Mouse (Mus musculus): ENCODE measurements at regions not wholly inside any gene's neighbourhood (a gene's known extent, or its start where the extent isn't known, plus 50 kb on each side); places are given as distances from the start of the nearest gene placed in this dataset.
"Not testable (repeated sequence)": the region's sequence is repeated elsewhere in the genome, so short reads cannot be mapped to it uniquely, and the experiment has no call there.

- Histone ChIP-seq H3K36me3 (replicated peaks) (no peaks in the 10 kb centered on the region), H3K9me3 (replicated peaks) (peaks cover 41% of the 10 kb centered on the region), H3K4me3 (ENCODE audit: low read depth, low read length) (no peak overlapping the region), H3K4me1 (ENCODE audit: insufficient read depth, low read depth, low read length) (no peaks in the 10 kb centered on the region), H3K27me3 (ENCODE audit: insufficient read depth, low read length) (no peaks in the 10 kb centered on the region)
- DNase-seq (ENCODE audit: low spot score) (no peak), ATAC-seq (ENCODE audit: extremely low read depth, insufficient number of reproducible peaks, low FRiP score, poor library complexity, severe bottlenecking) (no peak)
- TF ChIP-seq TAL1 (conservative IDR thresholded peaks at IDR 0.05; ENCODE audit: low read depth, low read length) = no peak
Observed at GRCm38 (mm10) chr12:117365876-117366275, 150.4 kb upstream of the Rapgef5 start.

GRCm38 (mm10) chr12:117378297-117378887 lies 137.9 kb upstream of the Rapgef5 start:
- no peak for DNase-seq (ENCODE audit: low spot score)
- Histone ChIP-seq H3K4me3 (ENCODE audit: low read depth, low read length) (no peak overlapping the region), H3K9me3 (replicated peaks) (peaks cover 21% of the 10 kb centered on the region), H3K4me1 (ENCODE audit: insufficient read depth, low read depth, low read length) (no peaks in the 10 kb centered on the region), H3K36me3 (replicated peaks) (no peaks in the 10 kb centered on the region), H3K27me3 (ENCODE audit: insufficient read depth, low read length) (no peaks in the 10 kb centered on the region)
- TF ChIP-seq POLR2AphosphoS5 (IDR thresholded peaks at IDR 0.05; ENCODE audit: insufficient replicate concordance, low read depth, low read length) (no peak), CTCF (IDR thresholded peaks at IDR 0.05; ENCODE audit: low read depth, low read length) (no peak), GATA1 (IDR thresholded peaks at IDR 0.05; ENCODE audit: borderline replicate concordance, low read length) (no peak), TAL1 (conservative IDR thresholded peaks at IDR 0.05; ENCODE audit: low read depth, low read length) (no peak), GATA2 (IDR thresholded peaks at IDR 0.05; ENCODE audit: borderline replicate concordance, low read depth, low read length) (no peak)
- ATAC-seq (ENCODE audit: extremely low read depth, insufficient number of reproducible peaks, low FRiP score, poor library complexity, severe bottlenecking) = no peak

GRCm38 (mm10) chr12:117379103-117379850 lies 137.0 kb upstream of the Rapgef5 start:
- Histone ChIP-seq H3K4me1 (ENCODE audit: insufficient read depth, low read depth, low read length) (no peaks in the 10 kb centered on the region), H3K9me3 (replicated peaks) (peaks cover 21% of the 10 kb centered on the region), H3K27me3 (ENCODE audit: insufficient read depth, low read length) (no peaks in the 10 kb centered on the region), H3K36me3 (replicated peaks) (no peaks in the 10 kb centered on the region), H3K4me3 (ENCODE audit: low read depth, low read length) (no peak overlapping the region)
- no peak for ATAC-seq (ENCODE audit: extremely low read depth, insufficient number of reproducible peaks, low FRiP score, poor library complexity, severe bottlenecking)
- TF ChIP-seq CTCF (IDR thresholded peaks at IDR 0.05; ENCODE audit: low read depth, low read length) = no peak
- TF ChIP-seq GATA2 (IDR thresholded peaks at IDR 0.05; ENCODE audit: borderline replicate concordance, low read depth, low read length) = no peak
- no peak for TF ChIP-seq TAL1 (conservative IDR thresholded peaks at IDR 0.05; ENCODE audit: low read depth, low read length)
- TF ChIP-seq GATA1 (IDR thresholded peaks at IDR 0.05; ENCODE audit: borderline replicate concordance, low read length) = no peak
- TF ChIP-seq POLR2AphosphoS5 (IDR thresholded peaks at IDR 0.05; ENCODE audit: insufficient replicate concordance, low read depth, low read length) = no peak
- no peak for DNase-seq (ENCODE audit: low spot score)

GRCm38 (mm10) chr12:117380836-117381235 lies 135.4 kb upstream of the Rapgef5 start:
- Histone ChIP-seq H3K27me3 (ENCODE audit: insufficient read depth, low read length) (no peaks in the 10 kb centered on the region), H3K4me3 (ENCODE audit: low read depth, low read length) (no peak overlapping the region), H3K9me3 (replicated peaks) (peaks cover 19% of the 10 kb centered on the region), H3K36me3 (replicated peaks) (no peaks in the 10 kb centered on the region), H3K4me1 (ENCODE audit: insufficient read depth, low read depth, low read length) (no peaks in the 10 kb centered on the region)
- DNase-seq (ENCODE audit: low spot score) (no peak), ATAC-seq (ENCODE audit: extremely low read depth, insufficient number of reproducible peaks, low FRiP score, poor library complexity, severe bottlenecking) (no peak)
- no peak for TF ChIP-seq GATA1 (IDR thresholded peaks at IDR 0.05; ENCODE audit: borderline replicate concordance, low read length)

- not testable (repeated sequence) for DNase-seq (ENCODE audit: low spot score); H3K4me3 ChIP-seq (ENCODE audit: low read depth, low read length); H3K36me3 ChIP-seq (replicated peaks); ATAC-seq (ENCODE audit: extremely low read depth, insufficient number of reproducible peaks, low FRiP score, poor library complexity, severe bottlenecking); H3K9me3 ChIP-seq (replicated peaks); H3K4me1 ChIP-seq (ENCODE audit: insufficient read depth, low read depth, low read length); H3K27me3 ChIP-seq (ENCODE audit: insufficient read depth, low read length)
Observed at GRCm38 (mm10) chr12:117382727-117383126, 133.6 kb upstream of the Rapgef5 start.

- DNase-seq (ENCODE audit: low spot score) = peak; percentile 33
- H3K4me3 ChIP-seq (ENCODE audit: low read depth, low read length) = no peak overlapping the region
- no peaks in the 10 kb centered on the region for H3K36me3 ChIP-seq (replicated peaks)
- H3K9me3 ChIP-seq (replicated peaks) = peaks cover 9% of the 10 kb centered on the region; the same call in 1 of the 2 replicates
- peak; percentile 65; the same call in 1 of the 2 replicates for ATAC-seq (ENCODE audit: extremely low read depth, insufficient number of reproducible peaks, low FRiP score, poor library complexity, severe bottlenecking)
- TF ChIP-seq CTCF (IDR thresholded peaks at IDR 0.05; ENCODE audit: low read depth, low read length) = peak; percentile 57
- no peak for TF ChIP-seq POLR2AphosphoS5 (IDR thresholded peaks at IDR 0.05; ENCODE audit: insufficient replicate concordance, low read depth, low read length)
- H3K4me1 ChIP-seq (ENCODE audit: insufficient read depth, low read depth, low read length) = no peaks in the 10 kb centered on the region
- H3K27me3 ChIP-seq (ENCODE audit: insufficient read depth, low read length) = no peaks in the 10 kb centered on the region
Observed at GRCm38 (mm10) chr12:117385072-117385666, 131.1 kb upstream of the Rapgef5 start.

- no peak for DNase-seq (ENCODE audit: low spot score)
- Histone ChIP-seq H3K36me3 (replicated peaks) (no peaks in the 10 kb centered on the region), H3K27me3 (ENCODE audit: insufficient read depth, low read length) (no peaks in the 10 kb centered on the region), H3K9me3 (replicated peaks) (peaks cover 9% of the 10 kb centered on the region; the same call in 1 of the 2 replicates), H3K4me3 (ENCODE audit: low read depth, low read length) (no peak overlapping the region), H3K4me1 (ENCODE audit: insufficient read depth, low read depth, low read length) (no peaks in the 10 kb centered on the region)
- ATAC-seq (ENCODE audit: extremely low read depth, insufficient number of reproducible peaks, low FRiP score, poor library complexity, severe bottlenecking) = no peak
- TF ChIP-seq POLR2AphosphoS5 (IDR thresholded peaks at IDR 0.05; ENCODE audit: insufficient replicate concordance, low read depth, low read length) (no peak), GATA2 (IDR thresholded peaks at IDR 0.05; ENCODE audit: borderline replicate concordance, low read depth, low read length) (no peak), TAL1 (conservative IDR thresholded peaks at IDR 0.05; ENCODE audit: low read depth, low read length) (no peak), CTCF (IDR thresholded peaks at IDR 0.05; ENCODE audit: low read depth, low read length) (no peak)
Observed at GRCm38 (mm10) chr12:117385697-117386096, 130.6 kb upstream of the Rapgef5 start.
